Mouse (Mus musculus): Measurements from ENCODE around the gene Zfp174. TPM values are rescaled to one million over a fixed set of nuclear protein-coding genes. Genes with fewer than 3 reads are reported as not detected.
A peak's percentile ranks its signal among the peaks of the same experiment; 100 is the strongest.
"Not testable (repeated sequence)": the region's sequence is repeated elsewhere in the genome, so short reads cannot be mapped to it uniquely, and the experiment has no call there.

Zfp174 gene
- total RNA-seq (2018; cell fraction: chromatin; rRNA removed), result 1 to 10 TPM in 20 of 26 experiments, under 1 TPM in 6; 0.69 to 7.5 (median 2.0) TPM
- total RNA-seq (2018; cell fraction: cytosol; rRNA removed), result 1 to 10 TPM in 4 of 26 experiments, under 1 TPM in 22; 0.14 to 1.2 (median 0.76) TPM
- 1 to 10 TPM in 19 of 26 experiments, under 1 TPM in 7; 0.48 to 7.1 (median 1.8) TPM for total RNA-seq (2018; cell fraction: nucleus; rRNA removed)
- polyA plus RNA-seq (2018), result 0.63 to 0.84 TPM (median 0.82 TPM) in 3 replicates

DNA sequence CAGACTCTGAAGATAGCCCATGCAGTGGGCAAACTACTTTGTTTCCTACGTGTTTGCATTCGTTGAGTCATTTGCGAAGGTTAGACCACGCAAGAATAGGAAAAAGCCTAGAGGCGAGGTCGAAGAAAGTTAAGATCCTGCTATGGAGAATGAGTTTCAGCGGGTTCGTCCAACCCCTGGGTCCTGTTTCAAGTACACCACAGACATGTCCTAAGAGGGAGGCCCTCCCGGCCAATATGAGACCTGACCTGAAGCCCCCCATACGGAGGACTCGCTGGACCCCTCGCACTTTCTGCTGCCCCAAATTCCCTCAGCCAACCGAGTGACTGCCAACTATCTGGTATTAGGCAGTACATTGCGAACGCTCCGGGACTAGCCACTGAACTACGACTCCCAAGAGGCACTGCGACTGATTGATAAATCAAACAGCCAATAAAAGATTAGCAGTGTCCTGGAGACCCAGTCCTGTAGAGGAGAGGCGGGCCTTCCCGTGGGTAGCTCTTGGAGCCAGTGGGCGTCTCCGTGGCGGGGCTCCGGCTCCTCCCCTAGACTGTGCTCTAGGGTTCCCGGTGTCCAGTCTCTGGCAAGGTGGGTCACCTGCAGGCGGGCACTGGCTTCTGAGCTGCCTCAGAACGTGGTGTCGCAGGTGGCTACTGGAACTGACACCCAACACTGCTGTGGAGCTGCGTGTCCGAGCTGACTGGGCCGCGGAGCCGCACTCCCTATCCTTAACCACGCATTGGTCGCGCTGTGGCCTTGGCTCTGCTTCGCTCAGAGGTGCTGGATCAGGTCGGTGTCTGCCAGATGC lies at the start of gene Zfp174:
Gene Zfp174 (plus strand): TSS at position 558 of the 808 bp plus-strand sequence.
- peak within 1 kb of the TSS; percentile 59 for H3K4me3 ChIP-seq (ENCODE audit: inconsistent target)
- no peaks in the 10 kb centered on the region for H3K79me2 ChIP-seq (ENCODE audit: inconsistent target)
- no peak within 1 kb of the TSS for H3K27ac ChIP-seq
- no peaks in the 10 kb centered on the region for H3K36me3 ChIP-seq (ENCODE audit: inconsistent target)
- WGBS (ENCODE audit: missing documents), result 5% methylated on average over 38 of the region's 38 CpGs

GRCm38 (mm10) chr16:3808176-3808575 lies 38.9 kb upstream of the Zfp174 start:
- WGBS (ENCODE audit: missing documents), result 90% methylated on average over 3 of the region's 3 CpGs
- Histone ChIP-seq H3K36me3 (ENCODE audit: inconsistent target) (no peaks in the 10 kb centered on the region), H3K27ac (no peak overlapping the region), H3K79me2 (ENCODE audit: inconsistent target) (no peaks in the 10 kb centered on the region), H3K4me3 (ENCODE audit: inconsistent target) (no peak overlapping the region)

- H3K36me3 ChIP-seq (ENCODE audit: inconsistent target); H3K4me3 ChIP-seq (ENCODE audit: inconsistent target); H3K79me2 ChIP-seq (ENCODE audit: inconsistent target); H3K27ac ChIP-seq: not testable (repeated sequence)
- 82% methylated on average over 6 of the region's 6 CpGs for WGBS (ENCODE audit: missing documents)
Observed at GRCm38 (mm10) chr16:3814667-3815066, 32.4 kb upstream of the Zfp174 start.

- no peaks in the 10 kb centered on the region for H3K79me2 ChIP-seq (ENCODE audit: inconsistent target)
- no peaks in the 10 kb centered on the region for H3K36me3 ChIP-seq (ENCODE audit: inconsistent target)
- H3K4me3 ChIP-seq (ENCODE audit: inconsistent target), result no peak overlapping the region
- WGBS (ENCODE audit: missing documents), result 92% methylated on average over 2 of the region's 2 CpGs
- H3K27ac ChIP-seq, result no peak overlapping the region
Observed at GRCm38 (mm10) chr16:3820202-3820601, 26.9 kb upstream of the Zfp174 start.

GRCm38 (mm10) chr16:3828021-3828420 lies 19.0 kb upstream of the Zfp174 start:
- WGBS (ENCODE audit: missing documents), result 82% methylated on average over 3 of the region's 3 CpGs
- no peak overlapping the region for H3K27ac ChIP-seq
- H3K79me2 ChIP-seq (ENCODE audit: inconsistent target), result no peaks in the 10 kb centered on the region
- H3K36me3 ChIP-seq (ENCODE audit: inconsistent target), result no peaks in the 10 kb centered on the region
- H3K4me3 ChIP-seq (ENCODE audit: inconsistent target), result no peak overlapping the region

DNA sequence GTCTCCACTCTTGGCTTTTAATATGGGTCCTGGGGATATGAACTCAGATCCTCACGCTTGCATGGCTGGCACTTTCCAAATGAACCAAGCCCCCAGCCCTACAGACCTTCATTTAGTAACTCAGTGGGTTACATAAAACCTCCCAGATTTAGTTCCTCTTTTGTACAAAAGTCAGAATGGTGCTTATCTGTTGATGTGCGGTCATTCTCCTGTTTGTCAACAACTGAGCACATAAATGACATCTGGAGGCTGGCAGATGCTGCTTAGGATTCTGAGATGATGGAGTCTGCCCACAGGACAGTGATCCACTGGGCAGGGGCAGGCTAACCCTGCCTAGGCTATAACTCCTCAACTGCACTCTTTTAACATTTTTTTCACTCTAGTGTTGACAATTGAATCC lies 17.3 kb upstream of the Zfp174 start:
- H3K36me3 ChIP-seq (ENCODE audit: inconsistent target), result no peaks in the 10 kb centered on the region
- H3K4me3 ChIP-seq (ENCODE audit: inconsistent target), result no peak overlapping the region
- no peaks in the 10 kb centered on the region for H3K79me2 ChIP-seq (ENCODE audit: inconsistent target)
- 54% methylated on average over 2 of the region's 2 CpGs for WGBS (ENCODE audit: missing documents)
- no peak overlapping the region for H3K27ac ChIP-seq

DNA sequence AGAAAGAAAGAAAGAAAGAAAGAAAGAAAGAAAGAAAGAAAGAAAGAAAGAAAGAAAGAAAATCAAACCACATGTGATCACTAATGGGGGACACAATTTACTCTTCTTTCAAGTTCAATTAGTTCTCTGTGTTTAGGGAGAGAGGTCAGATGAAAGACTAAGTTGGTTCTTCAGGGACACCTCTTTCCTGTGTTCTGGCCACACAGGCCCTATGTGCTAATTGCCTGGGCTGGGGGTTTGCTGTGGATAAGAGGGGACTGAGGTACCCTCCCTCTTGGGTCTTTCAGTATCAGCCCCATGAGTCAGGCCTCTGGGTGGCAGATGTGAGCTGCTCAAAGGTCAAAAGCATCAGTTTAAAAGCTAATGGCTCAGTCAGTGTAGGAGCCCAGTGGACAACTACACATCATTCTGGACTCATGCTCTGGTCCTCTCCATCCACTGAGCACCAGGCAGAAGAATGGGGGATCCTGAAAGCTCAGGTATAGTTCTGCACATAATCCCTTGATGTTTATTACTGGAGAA lies 16.4 kb upstream of the Zfp174 start, which contains the start of gene Olfr15:
Gene Olfr15 (plus strand): TSS at position 291 of the 522 bp plus-strand sequence.
- no peak within 1 kb of the TSS for H3K4me3 ChIP-seq (ENCODE audit: inconsistent target)

DNA sequence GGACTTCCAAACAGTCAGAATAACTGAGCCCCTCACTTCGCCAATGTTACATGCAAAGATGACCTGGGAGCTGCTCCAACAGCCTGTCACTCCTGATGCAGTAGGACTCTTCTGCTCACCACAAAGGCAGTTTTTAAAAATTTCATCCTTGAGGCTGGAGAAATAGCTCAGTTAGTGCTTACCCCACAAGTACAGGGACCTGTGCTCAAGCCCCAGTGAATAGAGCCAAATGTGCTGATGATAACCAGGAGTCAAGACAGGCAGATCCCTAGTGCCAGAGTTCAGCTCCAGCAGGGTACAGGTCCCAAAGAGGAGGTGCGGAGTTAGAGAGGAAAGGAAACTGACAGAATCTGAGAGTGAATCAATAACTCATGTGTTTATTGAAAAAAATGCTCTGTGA lies 11.6 kb upstream of the Zfp174 start:
- Histone ChIP-seq H3K27ac (no peak overlapping the region), H3K4me3 (ENCODE audit: inconsistent target) (no peak overlapping the region), H3K36me3 (ENCODE audit: inconsistent target) (no peaks in the 10 kb centered on the region), H3K79me2 (ENCODE audit: inconsistent target) (no peaks in the 10 kb centered on the region)
- WGBS (ENCODE audit: missing documents), result 92% methylated on average over 2 of the region's 2 CpGs

More for the DNA sequence above, 16.4 kb upstream of the Zfp174 start, which contains the start of gene Olfr15:
- no peak within 1 kb of the TSS for H3K27ac ChIP-seq
- no peaks in the 10 kb centered on the region for H3K79me2 ChIP-seq (ENCODE audit: inconsistent target)
- no peaks in the 10 kb centered on the region for H3K36me3 ChIP-seq (ENCODE audit: inconsistent target)

DNA sequence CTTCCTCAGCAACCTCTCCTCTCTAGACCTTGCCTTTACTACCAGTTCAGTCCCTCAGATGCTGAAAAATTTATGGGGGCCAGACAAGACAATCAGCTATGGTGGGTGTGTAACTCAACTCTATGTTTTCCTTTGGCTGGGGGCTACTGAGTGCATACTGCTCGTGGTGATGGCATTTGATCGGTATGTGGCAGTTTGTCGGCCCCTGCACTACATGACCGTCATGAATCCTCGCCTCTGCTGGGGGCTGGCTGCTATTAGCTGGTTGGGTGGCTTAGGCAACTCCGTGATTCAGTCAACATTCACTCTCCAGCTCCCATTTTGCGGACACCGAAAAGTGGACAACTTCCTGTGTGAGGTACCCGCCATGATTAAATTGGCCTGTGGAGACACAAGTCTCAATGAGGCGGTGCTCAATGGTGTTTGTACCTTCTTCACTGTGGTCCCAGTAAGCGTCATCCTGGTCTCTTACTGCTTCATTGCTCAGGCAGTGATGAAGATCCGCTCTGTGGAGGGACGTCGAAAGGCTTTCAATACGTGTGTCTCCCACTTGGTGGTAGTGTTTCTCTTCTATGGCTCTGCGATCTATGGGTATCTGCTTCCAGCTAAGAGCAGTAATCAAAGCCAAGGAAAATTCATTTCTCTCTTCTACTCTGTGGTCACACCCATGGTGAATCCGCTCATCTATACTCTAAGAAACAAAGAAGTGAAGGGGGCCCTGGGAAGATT lies 7.7 kb upstream of the Zfp174 start:
- Histone ChIP-seq H3K79me2 (ENCODE audit: inconsistent target) (no peaks in the 10 kb centered on the region), H3K36me3 (ENCODE audit: inconsistent target) (no peaks in the 10 kb centered on the region)
- WGBS (ENCODE audit: missing documents), result 73% methylated on average over 17 of the region's 17 CpGs

GRCm38 (mm10) chr16:3842989-3843388 lies 4.1 kb upstream of the Zfp174 start:
- 51% methylated on average over 4 of the region's 4 CpGs for WGBS (ENCODE audit: missing documents)
- H3K36me3 ChIP-seq (ENCODE audit: inconsistent target), result no peaks in the 10 kb centered on the region
- no peak overlapping the region for H3K27ac ChIP-seq
- no peaks in the 10 kb centered on the region for H3K79me2 ChIP-seq (ENCODE audit: inconsistent target)
- no peak overlapping the region for H3K4me3 ChIP-seq (ENCODE audit: inconsistent target)

More for the DNA sequence above, 7.7 kb upstream of the Zfp174 start:
- Histone ChIP-seq H3K4me3 (ENCODE audit: inconsistent target) (no peak overlapping the region), H3K27ac (no peak overlapping the region)

GRCm38 (mm10) chr16:3843796-3844195 lies 3.3 kb upstream of the Zfp174 start:
- no peak overlapping the region for H3K4me3 ChIP-seq (ENCODE audit: inconsistent target)
- H3K27ac ChIP-seq, result no peak overlapping the region
- WGBS (ENCODE audit: missing documents), result 75% methylated on average over 1 of the region's 1 CpGs
- no peaks in the 10 kb centered on the region for H3K36me3 ChIP-seq (ENCODE audit: inconsistent target)
- no peaks in the 10 kb centered on the region for H3K79me2 ChIP-seq (ENCODE audit: inconsistent target)

GRCm38 (mm10) chr16:3847871-3848270 lies 803 bp downstream of the Zfp174 start:
- Histone ChIP-seq H3K27ac (no peak overlapping the region), H3K4me3 (ENCODE audit: inconsistent target) (peak overlapping the region; percentile 59; the same call in 1 of the 2 replicates), H3K36me3 (ENCODE audit: inconsistent target) (no peaks in the 10 kb centered on the region), H3K79me2 (ENCODE audit: inconsistent target) (no peaks in the 10 kb centered on the region)
- 93% methylated on average over 4 of the region's 4 CpGs for WGBS (ENCODE audit: missing documents)

GRCm38 (mm10) chr16:3848416-3848815 lies 1.3 kb downstream of the Zfp174 start:
- Histone ChIP-seq H3K27ac (no peak overlapping the region), H3K36me3 (ENCODE audit: inconsistent target) (no peaks in the 10 kb centered on the region), H3K79me2 (ENCODE audit: inconsistent target) (no peaks in the 10 kb centered on the region), H3K4me3 (ENCODE audit: inconsistent target) (no peak overlapping the region)
- 88% methylated on average over 3 of the region's 3 CpGs for WGBS (ENCODE audit: missing documents)

DNA sequence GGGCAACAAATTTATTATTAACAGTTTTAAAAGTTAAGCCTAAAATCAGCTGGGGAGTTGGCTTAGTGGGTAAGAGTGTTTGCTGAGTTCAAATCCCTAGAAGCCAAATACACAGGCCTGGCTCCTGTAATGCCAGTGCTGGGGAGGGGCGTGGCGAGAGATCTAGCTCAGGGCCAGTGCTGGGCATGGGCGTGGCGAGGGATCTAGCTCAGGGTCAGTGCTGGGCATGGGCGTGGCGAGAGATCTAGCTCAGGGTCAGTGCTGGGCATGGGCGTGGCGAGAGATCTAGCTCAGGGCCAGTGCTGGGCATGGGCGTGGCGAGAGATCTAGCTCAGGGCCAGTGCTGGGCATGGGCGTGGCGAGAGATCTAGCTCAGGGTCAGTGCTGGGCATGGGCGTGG lies 4.2 kb downstream of the Zfp174 start:
- H3K4me3 ChIP-seq (ENCODE audit: inconsistent target); H3K79me2 ChIP-seq (ENCODE audit: inconsistent target); H3K27ac ChIP-seq; H3K36me3 ChIP-seq (ENCODE audit: inconsistent target): not testable (repeated sequence)
- WGBS (ENCODE audit: missing documents), result 94% methylated on average over 11 of the region's 13 CpGs

Data from macrophage (primary cell).